7 mouse cellular contexts compared by ENCODE assay signal in the genomic region with DNA sequence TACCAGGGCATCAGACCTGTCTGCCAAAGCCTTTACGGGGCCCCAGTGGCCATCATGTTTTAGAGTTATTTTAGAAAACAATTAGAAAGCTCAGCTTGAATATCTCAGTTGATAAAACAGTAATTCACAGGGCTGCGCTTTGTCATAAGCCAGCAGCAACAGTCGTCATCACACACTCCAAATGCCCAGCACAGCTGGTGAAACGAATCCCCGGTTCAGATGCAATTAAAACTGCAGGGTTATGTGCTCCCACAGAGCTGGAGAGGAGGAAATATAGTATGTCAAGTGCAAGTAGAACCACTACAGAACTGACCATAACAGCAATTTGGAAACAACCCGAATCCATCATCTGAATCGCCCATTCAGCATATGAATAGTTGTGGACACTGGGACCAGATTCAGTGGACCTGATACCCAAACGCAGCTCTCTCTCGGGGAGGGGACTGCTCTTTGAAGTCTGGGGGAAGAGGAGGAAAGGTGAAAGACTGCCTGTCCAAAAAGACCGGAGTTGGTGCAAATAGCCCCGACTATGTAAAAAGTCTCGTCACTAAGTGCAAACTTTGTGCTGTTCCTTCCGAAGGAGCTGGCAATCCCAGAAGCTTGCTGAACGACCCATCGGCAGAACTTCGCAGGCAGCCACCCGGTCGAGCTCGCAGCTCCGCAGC. TPM values are rescaled to one million over a fixed set of nuclear protein-coding genes. Genes with fewer than 3 reads are reported as not detected.
A peak's percentile ranks its signal among the peaks of the same experiment; 100 is the strongest.
DNase-seq lines count a peak whose midpoint lies in the region; ATAC-seq and TF ChIP-seq lines count a peak whose summit lies in the region.

No protein-coding gene starts in this region.

- H3K27ac ChIP-seq in spleen, adult 2 months (ENCODE audit: insufficient read depth, low read length) = peak overlapping the region; percentile 56; the same call in 1 of the 2 replicates
- peak overlapping the region; percentile 87 for H3K27ac ChIP-seq in embryonic facial prominence, embryonic 12.5 days
- peak overlapping the region; percentile 62 for H3K27ac ChIP-seq in hindbrain, postnatal 0 days
- peak overlapping the region; percentile 69 for H3K27ac ChIP-seq in midbrain, postnatal 0 days (ENCODE audit: low read depth, low read length)

- DNase-seq in spleen, adult 2 months (ENCODE audit: low read depth in 1 of 2, low spot score in 2 of 2) = no peak
- DNase-seq in spleen, postnatal 14 days (ENCODE audit: low spot score in 2 of 2) = no peak
- peak; percentile 12 for DNase-seq in hindbrain, postnatal 0 days (ENCODE audit: low spot score)
- DNase-seq in midbrain, postnatal 0 days (ENCODE audit: low spot score) = peak; percentile 17
- DNase-seq in frontal cortex, postnatal 10 days (ENCODE audit: low spot score in 2 of 2) = no peak
- DNase-seq in T-cell, adult 2 months (ENCODE audit: low spot score) = no peak

- H3K9me3 ChIP-seq in embryonic facial prominence, embryonic 12.5 days = no peaks in the 10 kb centered on the region
- no peaks in the 10 kb centered on the region for H3K9me3 ChIP-seq in hindbrain, postnatal 0 days (ENCODE audit: low read length)
- H3K9me3 ChIP-seq in midbrain, postnatal 0 days (ENCODE audit: low read length) = no peaks in the 10 kb centered on the region

- TF ChIP-seq POLR2A in spleen, adult 2 months (IDR thresholded peaks at IDR 0.05; ENCODE audit: low read depth, low read length) = no peak

- ATAC-seq in embryonic facial prominence, embryonic 12.5 days (ENCODE audit: insufficient number of reproducible peaks, insufficient read depth, low FRiP score, low TSS enrichment) = no peak
- ATAC-seq in hindbrain, postnatal 0 days = no peak
- peak; percentile 10; the same call in 1 of the 2 replicates for ATAC-seq in midbrain, postnatal 0 days (ENCODE audit: low FRiP score)

- peak overlapping the region; percentile 89 for H3K9ac ChIP-seq in embryonic facial prominence, embryonic 12.5 days
- H3K9ac ChIP-seq in hindbrain, postnatal 0 days (replicated peaks; ENCODE audit: low read length) = peak overlapping the region; percentile 56
- H3K9ac ChIP-seq in midbrain, postnatal 0 days (replicated peaks; ENCODE audit: low read length, poor library complexity, severe bottlenecking) = peak overlapping the region; percentile 58

- peak overlapping the region; percentile 82 for H3K4me3 ChIP-seq in spleen, adult 2 months (ENCODE audit: extremely low read depth, insufficient read depth, insufficient read length)
- H3K4me3 ChIP-seq in embryonic facial prominence, embryonic 12.5 days = peak overlapping the region; percentile 87
- peak overlapping the region; percentile 62 for H3K4me3 ChIP-seq in hindbrain, postnatal 0 days (ENCODE audit: low read length)
- peak overlapping the region; percentile 75 for H3K4me3 ChIP-seq in midbrain, postnatal 0 days (ENCODE audit: low read depth, low read length)

- peaks cover 13% of the 10 kb centered on the region for H3K4me1 ChIP-seq in spleen, adult 2 months (ENCODE audit: control insufficient read depth, insufficient read depth, insufficient read length)
- H3K4me1 ChIP-seq in embryonic facial prominence, embryonic 12.5 days = 0 out of 2 replicates have a peak, but pooled peaks cover 8% of the 10 kb centered on the region
- H3K4me1 ChIP-seq in hindbrain, postnatal 0 days (ENCODE audit: insufficient read depth, low read length) = no peaks in the 10 kb centered on the region
- H3K4me1 ChIP-seq in midbrain, postnatal 0 days (ENCODE audit: insufficient read depth, low read length) = no peaks in the 10 kb centered on the region; the same call in 1 of the 2 replicates

- TF ChIP-seq CTCF in spleen, adult 2 months (IDR thresholded peaks at IDR 0.05; ENCODE audit: extremely low read depth, insufficient read depth, insufficient read length, insufficient replicate concordance) = no peak
- no peak for TF ChIP-seq CTCF in hindbrain, postnatal 0 days (IDR thresholded peaks at IDR 0.05; ENCODE audit: low read depth)
- no peak for TF ChIP-seq CTCF in midbrain, postnatal 0 days (IDR thresholded peaks at IDR 0.05)

- H3K27me3 ChIP-seq in spleen, adult 2 months (ENCODE audit: control insufficient read depth, insufficient read depth, low read length) = no peaks in the 10 kb centered on the region
- H3K27me3 ChIP-seq in embryonic facial prominence, embryonic 12.5 days = no peaks in the 10 kb centered on the region
- H3K27me3 ChIP-seq in hindbrain, postnatal 0 days (ENCODE audit: insufficient read depth, low read length) = no peaks in the 10 kb centered on the region
- H3K27me3 ChIP-seq in midbrain, postnatal 0 days (ENCODE audit: insufficient read depth, low read length) = no peaks in the 10 kb centered on the region

- WGBS in spleen, adult 2 months = 5% methylated on average over 20 of the region's 20 CpGs
- 6% methylated on average over 20 of the region's 20 CpGs for WGBS in embryonic facial prominence, embryonic 12.5 days
- 5% methylated on average over 20 of the region's 20 CpGs for WGBS in hindbrain, postnatal 0 days
- WGBS in midbrain, postnatal 0 days = 5% methylated on average over 20 of the region's 20 CpGs

- peak overlapping the region; percentile 68 for H3K4me2 ChIP-seq in embryonic facial prominence, embryonic 12.5 days (replicated peaks)
- peak overlapping the region; percentile 62 for H3K4me2 ChIP-seq in hindbrain, postnatal 0 days (ENCODE audit: low read depth, low read length)
- H3K4me2 ChIP-seq in midbrain, postnatal 0 days (ENCODE audit: low read depth, low read length, poor library complexity, severe bottlenecking) = peak overlapping the region; percentile 82

- H3K36me3 ChIP-seq in spleen, adult 2 months (ENCODE audit: control insufficient read depth, insufficient read depth, low read length) = peaks cover 2% of the 10 kb centered on the region; the same call in 1 of the 2 replicates
- H3K36me3 ChIP-seq in embryonic facial prominence, embryonic 12.5 days = peaks cover 15% of the 10 kb centered on the region
- peaks cover 5% of the 10 kb centered on the region; the same call in 1 of the 2 replicates for H3K36me3 ChIP-seq in hindbrain, postnatal 0 days (ENCODE audit: insufficient read depth, low read length)
- no peaks in the 10 kb centered on the region for H3K36me3 ChIP-seq in midbrain, postnatal 0 days (ENCODE audit: insufficient read depth, low read length)

RNA-seq across cellular contexts. Expression of gene Zfp69, which starts 0.6 kb away (rescaled TPM):
- polyA plus RNA-seq in spleen, adult 2 months (2012; rRNA removed) = 2.3 and 3.3 TPM in 2 replicates
- 11.2 and 11.8 TPM in 2 replicates for polyA plus RNA-seq in embryonic facial prominence, embryonic 12.5 days (2016; fragmentation: Nextera tagmentation; extraction: Ambion mirVana)
- total RNA-seq in hindbrain, postnatal 0 days (2014; rRNA removed) = 1.8 and 2.8 TPM in 2 replicates
- 4.5 and 4.8 TPM in 2 replicates for polyA plus RNA-seq in hindbrain, postnatal 0 days (2015; fragmentation: Nextera tagmentation; extraction: Ambion mirVana)
- total RNA-seq in midbrain, postnatal 0 days (2014; rRNA removed) = 2.1 and 2.9 TPM in 2 replicates
- polyA plus RNA-seq in midbrain, postnatal 0 days (2015; fragmentation: Nextera tagmentation; extraction: Ambion mirVana) = 3.9 and 4.8 TPM in 2 replicates

RNA-seq across cellular contexts. Expression of gene Exo5, which starts 26.1 kb away (rescaled TPM):
- 4.1 and 4.5 TPM in 2 replicates for polyA plus RNA-seq in spleen, adult 2 months (2012; rRNA removed)
- polyA plus RNA-seq in embryonic facial prominence, embryonic 12.5 days (2016; fragmentation: Nextera tagmentation; extraction: Ambion mirVana) = 31.1 and 33.1 TPM in 2 replicates
- total RNA-seq in hindbrain, postnatal 0 days (2014; rRNA removed) = 7.4 and 8.6 TPM in 2 replicates
- polyA plus RNA-seq in hindbrain, postnatal 0 days (2015; fragmentation: Nextera tagmentation; extraction: Ambion mirVana) = 13.4 and 13.6 TPM in 2 replicates
- 11.1 and 13.6 TPM in 2 replicates for total RNA-seq in midbrain, postnatal 0 days (2014; rRNA removed)
- polyA plus RNA-seq in midbrain, postnatal 0 days (2015; fragmentation: Nextera tagmentation; extraction: Ambion mirVana) = 13.4 and 14.5 TPM in 2 replicates

Comparison
In these comparisons a context has a peak if more than half of its experiments do, and no peak if none do; other contexts are left out.
1. DNase-seq: peak in hindbrain, postnatal 0 days (single experiment) and midbrain, postnatal 0 days (single experiment); none in spleen, adult 2 months (0 of 2), spleen, postnatal 14 days (0 of 2), frontal cortex, postnatal 10 days (0 of 2) and T-cell, adult 2 months (single experiment).
2. Peak in every context shown above with its lines, with median percentiles within 50 percentile points of each other: H3K27ac ChIP-seq, H3K4me3 ChIP-seq, H3K4me2 ChIP-seq and H3K9ac ChIP-seq.